Mouse (Mus musculus) brain, embryonic 14.5 days (tissue): ENCODE measurements at regions not wholly inside any gene's neighbourhood (a gene's known extent, or its start where the extent isn't known, plus 50 kb on each side); places are given as distances from the start of the nearest gene placed in this dataset.

ENCODE experiments used
- CTCF ChIP-seq: fragments of 200-500 bp; IDR thresholded peaks from 2 replicates; pipeline ENCODE4 v1.5.1; 2012; ENCODE audit warnings: inconsistent platforms, mild to moderate bottlenecking, moderate library complexity, borderline replicate concordance; ENCODE audit not compliant: insufficient read depth, insufficient read length; ENCODE audit errors: extremely low read depth
- POLR2A ChIP-seq: fragments of 200-500 bp; IDR thresholded peaks from 2 replicates; pipeline ENCODE4 v1.6.1; 2012; ENCODE audit warnings: mild to moderate bottlenecking, inconsistent platforms, borderline replicate concordance; ENCODE audit not compliant: poor library complexity, insufficient read depth, insufficient read length, severe bottlenecking; ENCODE audit errors: extremely low read depth

GRCm38 (mm10) chr6:117406757-117407156, 238.4 kb downstream of the Cxcl12 start:
- TF ChIP-seq POLR2A, result no peak
- TF ChIP-seq CTCF, result no peak
